Mouse (Mus musculus) gastrocnemius, postnatal 36 days (tissue): ENCODE measurements at regions not wholly inside any gene's neighbourhood (a gene's known extent, or its start where the extent isn't known, plus 50 kb on each side); places are given as distances from the start of the nearest gene placed in this dataset.

ENCODE experiments used
- DNase-seq, 2 experiments: peaks; one replicate each; pipeline ENCODE4 v3.0.0; 2022
- intact Hi-C: fragments of 180-260 bp; cut with DNase I; formaldehyde crosslinking; loops from one replicate; pipeline ENCODE4 v1.15.1; 2025

DNA sequence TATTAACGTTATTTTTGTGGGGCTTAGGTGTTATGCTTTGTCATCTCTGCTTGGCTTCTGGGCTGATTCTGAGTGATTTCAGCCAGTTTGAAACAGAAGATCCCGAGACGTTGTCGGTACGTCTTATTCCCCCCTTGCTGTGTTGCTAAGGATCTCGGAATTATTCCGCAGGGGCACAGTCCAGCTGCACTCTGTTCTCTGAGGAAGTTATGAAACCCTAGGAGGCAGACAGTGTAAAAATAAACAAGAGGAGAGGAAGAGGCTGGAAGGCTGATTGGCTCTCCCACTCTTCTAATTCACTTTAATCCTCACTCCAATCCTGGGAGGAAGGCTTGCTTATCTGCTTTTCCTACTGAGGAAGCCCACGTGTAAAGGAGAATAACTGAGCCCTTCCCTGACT, 325.3 kb upstream of the Trpc7 start:
- no peak for DNase-seq
- intact Hi-C loops: no loop called here

DNA sequence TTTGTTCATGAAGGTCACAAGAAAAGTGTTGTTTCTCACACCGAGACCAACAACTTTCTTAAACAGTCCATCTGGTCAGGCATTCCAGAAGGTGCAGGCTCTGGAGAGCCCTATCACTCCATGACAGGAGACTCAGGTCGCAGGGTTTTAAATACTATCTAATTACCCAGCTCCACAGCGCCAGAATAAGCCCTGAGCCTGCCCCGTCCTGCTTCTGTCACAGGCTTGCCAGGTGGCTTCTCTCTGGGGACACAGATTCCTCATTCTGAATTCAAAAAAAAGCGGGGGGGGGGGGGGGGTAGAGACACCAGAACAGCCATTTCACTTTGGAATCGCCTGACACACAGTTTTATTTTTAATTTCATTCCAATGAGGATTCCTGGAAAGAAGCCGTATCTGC, 320.4 kb upstream of the Trpc7 start:
- intact Hi-C loops: no loop called here
- no peak for DNase-seq

DNA sequence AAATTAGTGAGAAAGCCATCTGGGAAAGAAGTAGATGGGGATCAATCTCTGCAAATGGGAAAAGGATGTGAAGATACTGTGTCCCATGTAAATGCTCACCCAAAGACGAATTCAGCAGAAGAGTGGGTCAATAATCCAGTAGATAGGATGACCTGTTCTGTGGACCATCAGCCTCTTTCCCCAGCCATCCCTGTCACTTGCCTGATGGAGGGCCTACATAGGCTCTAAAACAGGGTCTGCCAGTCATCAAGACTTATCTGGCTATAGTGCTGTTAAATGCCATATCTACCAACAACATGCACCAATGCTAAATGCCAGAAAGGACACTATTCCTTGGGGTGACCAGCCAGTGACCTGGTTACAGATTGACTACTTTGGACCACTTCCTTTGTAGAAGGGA, 316.5 kb upstream of the Trpc7 start:
- intact Hi-C loops: no loop called here
- DNase-seq: no peak

DNA sequence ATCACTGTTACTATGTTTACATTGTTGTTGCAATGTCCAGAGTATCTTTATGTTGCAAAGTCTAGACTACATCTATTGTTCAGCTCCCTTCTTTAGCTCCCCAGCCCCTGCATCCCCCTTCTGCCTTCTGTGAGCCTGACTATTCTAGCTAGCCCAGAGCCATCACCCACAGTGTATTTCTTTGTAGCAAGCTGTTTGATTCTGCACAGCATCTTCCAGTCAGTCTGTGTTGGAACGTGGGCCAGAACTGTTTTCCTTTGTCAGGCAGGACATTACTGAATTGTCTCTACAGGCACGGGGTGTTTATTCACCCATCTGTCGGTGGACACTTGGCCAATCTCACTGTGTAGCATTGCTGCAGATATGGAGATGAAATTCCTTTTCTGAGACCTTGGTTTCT, 295.4 kb upstream of the Trpc7 start:
- intact Hi-C loops: no loop called here
- DNase-seq: no peak

DNA sequence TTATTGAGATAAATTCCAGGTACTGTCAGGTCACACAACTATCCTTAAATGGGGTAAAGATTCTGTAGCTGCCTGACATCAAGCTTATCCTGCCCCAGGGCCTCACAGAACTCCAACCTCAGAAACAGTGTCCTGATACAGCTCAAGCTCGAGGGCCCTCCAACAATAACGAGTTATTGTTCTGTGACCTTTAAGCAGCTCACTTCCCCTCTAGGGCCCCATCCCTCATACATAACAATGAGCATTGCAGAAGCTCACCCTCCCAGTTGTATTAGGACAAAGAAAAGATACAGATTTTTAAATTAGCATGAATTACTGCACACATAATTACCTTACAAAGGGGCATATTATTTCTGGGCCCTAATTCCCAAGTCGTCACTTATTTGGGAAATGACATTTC, 293.5 kb upstream of the Trpc7 start:
- DNase-seq: no peak
- intact Hi-C loops: no loop called here

DNA sequence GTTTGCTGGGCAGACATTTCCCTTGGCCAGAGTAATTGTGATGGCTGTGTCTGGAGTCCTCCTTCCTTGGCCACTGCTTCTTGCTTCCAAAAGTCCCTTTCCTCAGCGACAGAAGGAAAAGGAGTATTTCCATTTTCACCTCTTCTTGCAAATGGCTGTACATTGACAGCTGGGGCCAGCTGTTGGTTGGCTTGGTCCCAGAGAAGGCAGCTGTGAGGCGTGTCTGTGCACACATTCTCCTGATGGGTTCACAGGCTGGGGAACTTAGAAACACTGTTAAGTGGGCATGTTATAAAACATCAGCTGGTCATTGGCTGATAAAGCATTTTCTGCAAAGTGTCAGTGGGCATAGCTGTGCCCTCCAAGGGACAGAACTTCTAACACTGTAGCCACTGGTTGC, 290.4 kb upstream of the Trpc7 start:
- no peak for DNase-seq
- intact Hi-C loops: no loop called here

DNA sequence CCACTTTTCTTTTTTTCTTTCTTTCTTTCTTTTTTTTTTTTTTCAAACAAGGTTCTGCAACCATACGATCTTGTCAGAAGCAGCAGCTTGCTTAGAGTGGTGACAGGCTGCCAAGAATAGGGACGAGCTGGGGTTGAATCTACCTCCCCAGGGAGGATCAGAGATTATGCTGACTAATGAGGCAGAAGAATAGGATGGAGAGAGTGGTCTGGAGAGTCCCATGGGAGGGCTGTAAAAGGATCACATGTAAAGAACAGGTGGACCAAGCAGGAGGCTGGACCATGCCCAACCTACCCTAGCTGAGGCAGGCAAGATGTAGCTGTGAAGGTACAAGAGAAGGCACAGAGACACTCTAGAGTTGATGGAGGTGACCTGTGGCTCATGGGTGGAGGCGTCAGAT, 274.4 kb upstream of the Trpc7 start:
- intact Hi-C loops: no loop called here
- no peak for DNase-seq

DNA sequence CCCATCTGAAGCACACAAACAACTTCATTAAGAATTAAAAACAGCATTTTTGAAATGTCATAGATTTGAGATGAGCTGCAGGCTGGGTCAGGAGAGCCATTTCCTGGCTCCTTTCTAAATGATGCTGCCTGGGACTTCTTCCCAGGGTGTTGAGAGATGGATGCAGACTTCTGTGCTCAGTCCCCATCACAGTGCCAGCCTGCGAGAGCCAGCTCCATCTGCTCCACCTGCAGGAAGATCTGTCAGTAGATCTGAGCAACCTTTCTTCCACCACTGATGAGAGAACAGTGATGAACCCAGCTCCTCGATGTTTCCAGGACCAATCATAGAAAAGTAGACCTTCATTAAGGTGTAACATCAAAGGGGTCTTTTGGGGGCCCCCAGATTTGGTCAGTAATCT, 273.8 kb upstream of the Trpc7 start:
- intact Hi-C loops: no loop called here
- no peak for DNase-seq

DNA sequence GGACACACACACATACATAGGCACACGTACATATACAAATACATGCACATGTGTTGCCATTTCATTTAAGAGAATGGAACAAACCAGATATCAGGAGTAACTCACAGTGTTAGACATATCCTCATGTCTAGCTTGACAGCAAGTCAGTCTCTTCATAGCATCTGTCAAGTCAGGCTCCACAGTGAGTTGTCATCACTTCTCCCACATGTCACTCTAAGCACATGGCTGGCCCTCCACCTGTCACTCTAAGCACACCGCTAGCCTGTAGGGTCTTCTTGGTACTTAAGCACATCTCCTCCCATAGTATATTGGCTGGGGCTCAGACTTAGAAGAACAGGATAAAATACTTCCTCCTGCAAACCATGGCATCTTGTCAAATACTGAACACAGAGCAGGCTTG, 269.6 kb upstream of the Trpc7 start:
- intact Hi-C loops: no loop called here
- no peak for DNase-seq

DNA sequence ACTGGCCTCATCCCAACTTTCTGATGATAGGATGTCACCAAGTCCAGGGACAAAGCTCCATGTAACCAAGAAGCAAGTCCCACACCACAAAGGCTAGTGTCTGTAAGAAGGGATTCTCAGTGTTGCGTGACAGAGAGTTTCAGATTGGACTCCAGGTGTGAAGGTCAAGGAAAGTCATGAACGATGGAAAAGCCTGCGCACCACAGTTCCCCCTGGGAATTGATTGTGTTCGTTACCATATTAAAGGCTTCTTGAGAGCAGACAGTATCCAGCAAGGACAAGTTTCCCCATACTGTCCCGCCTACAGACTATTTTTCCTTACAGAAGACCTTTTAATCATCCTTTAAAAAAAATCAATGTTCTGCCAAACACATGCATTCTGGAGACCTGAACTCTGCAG, 257.0 kb upstream of the Trpc7 start:
- intact Hi-C loops: no loop called here
- no peak for DNase-seq

DNA sequence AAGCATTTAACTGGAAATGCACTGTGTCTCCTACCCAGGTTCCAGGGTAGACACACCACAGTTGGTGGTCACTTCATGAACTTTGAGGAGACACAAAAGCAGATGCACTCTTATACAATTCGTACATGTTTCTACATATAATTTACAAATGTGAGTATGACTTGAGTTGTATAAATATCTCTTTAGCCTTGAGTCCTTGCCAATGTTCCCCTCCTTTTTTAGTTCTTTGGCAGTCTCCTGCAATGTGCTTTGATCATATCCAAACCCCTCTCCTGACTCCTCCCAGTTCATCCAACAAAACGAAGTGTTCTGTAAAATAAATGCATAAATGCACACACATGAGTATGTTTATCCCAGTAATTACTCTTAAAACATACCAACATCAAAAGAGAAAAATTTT, 251.8 kb upstream of the Trpc7 start:
- DNase-seq: no peak
- intact Hi-C loops: no loop called here

DNA sequence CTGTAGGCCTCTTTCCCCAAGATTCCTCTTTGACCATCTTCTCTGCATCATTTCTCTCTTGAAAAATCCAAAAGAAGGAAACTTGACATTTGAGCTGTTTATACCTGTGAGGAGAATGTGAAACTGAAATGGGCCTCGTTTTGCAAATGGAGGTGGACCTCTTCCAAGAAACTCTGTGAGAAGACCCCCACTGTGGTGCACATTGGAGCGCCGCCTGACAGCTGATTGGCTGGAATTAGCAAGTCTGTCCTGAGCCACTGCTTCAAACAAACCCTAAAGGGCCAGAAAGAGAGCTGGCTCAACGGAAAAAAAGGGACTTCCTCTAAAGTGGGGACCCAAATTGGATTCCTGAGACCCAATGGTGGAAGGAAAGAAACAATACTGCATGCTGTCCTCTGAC, 250.9 kb upstream of the Trpc7 start:
- DNase-seq: no peak
- intact Hi-C loops: no loop called here

DNA sequence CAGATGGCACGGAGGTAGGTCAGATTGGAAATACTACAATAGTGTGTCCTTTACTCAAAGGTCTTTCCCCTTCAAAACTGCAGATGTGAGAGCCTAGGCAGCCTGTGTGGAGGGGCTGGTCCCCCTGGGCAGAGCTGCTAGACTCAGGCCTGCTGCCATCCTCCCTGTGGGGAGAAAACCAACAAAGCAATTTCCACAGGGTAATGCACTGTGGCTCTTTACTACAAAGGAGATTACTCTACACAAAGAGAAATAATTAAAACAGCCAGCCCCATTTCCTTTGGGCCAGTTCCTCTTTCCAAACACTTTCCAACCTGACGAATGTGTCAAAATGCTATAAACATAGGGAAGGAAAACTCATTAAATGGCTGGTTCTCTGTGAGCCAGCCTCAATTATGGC, 250.0 kb upstream of the Trpc7 start:
- DNase-seq: no peak
- intact Hi-C loops: no loop called here

DNA sequence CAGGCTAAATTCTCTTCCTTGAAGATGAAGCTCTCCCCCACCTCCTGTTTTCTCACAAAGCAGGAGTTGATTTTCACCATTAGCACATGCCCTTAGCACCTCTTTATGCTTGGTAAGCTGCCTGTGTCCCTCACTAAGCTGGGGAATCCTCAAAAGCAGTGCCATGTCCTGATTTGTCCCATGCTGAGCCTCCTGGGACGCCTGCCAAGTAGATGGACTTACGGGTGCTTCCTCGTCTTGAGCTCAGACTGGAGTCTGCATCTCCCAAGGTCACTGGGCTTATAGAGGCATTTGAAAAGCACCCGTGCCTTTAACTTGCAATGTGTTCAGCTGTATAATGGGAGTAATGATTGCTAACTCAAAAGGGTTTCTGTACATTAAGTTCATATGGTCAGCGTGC, 247.1 kb upstream of the Trpc7 start:
- intact Hi-C loops: no loop called here
- no peak for DNase-seq

DNA sequence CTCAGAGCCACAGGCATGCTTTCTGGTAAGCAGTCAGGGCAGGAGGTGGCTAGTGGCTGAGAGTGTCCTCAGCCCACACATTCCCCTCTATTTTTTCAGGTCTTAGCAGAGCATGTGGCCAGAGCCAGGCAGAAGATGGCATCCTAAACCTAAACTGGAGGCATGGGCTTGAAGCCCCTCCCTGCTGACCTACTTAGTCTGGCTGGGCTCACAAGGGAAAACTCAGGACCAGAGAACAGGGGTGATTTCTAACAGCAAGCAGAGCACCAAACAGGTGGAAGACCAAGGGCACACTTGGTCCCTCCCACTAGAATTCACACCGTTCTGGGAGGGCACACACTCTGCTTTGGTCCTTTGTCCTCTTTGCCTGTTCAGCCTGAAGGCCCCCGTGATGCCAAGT, 246.6 kb upstream of the Trpc7 start:
- DNase-seq: no peak
- intact Hi-C loops: no loop called here

DNA sequence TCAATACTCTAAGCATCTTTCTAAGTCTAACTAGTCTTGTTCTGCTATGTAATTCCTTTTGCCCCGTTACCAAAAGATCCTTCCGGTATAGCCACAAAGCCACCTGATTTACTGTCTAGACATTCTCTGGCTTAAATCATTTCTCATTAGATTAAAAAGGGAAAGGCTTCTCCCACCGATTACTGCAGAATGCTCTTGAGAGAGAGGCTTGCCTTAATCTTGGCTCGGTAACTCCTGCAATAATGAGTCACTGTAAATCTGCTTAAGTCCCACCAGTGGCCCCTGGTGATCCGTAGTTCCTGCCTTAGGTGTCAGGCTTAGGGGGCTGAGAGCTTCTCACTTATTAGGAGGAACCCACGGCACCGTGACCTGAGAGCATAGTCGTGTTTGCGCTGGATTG, 220.1 kb upstream of the Trpc7 start:
- no peak for DNase-seq

DNA sequence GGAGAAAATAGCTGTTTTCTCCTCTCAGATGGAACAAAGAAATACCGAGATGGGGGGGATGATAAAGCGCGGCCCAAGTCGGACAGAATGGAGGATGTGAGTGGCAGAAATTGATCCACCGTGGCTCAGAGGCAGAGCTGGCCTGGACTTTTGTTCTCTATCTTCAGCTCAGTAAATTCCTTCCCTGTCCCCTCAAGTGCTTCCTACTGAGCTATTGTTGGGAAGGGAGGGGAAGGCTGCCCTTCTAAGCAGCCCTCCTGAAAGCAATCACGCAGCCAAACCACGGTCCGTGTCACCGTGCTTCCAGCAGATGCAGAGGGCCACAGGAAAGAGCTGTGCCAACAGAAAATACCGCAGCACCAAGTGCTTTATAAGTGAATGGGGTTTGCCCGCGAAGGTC, 212.2 kb upstream of the Trpc7 start:
- intact Hi-C loops: no loop called here
- DNase-seq: no peak

More for the DNA sequence above, 220.1 kb upstream of the Trpc7 start:
- intact Hi-C loops: no loop called here

DNA sequence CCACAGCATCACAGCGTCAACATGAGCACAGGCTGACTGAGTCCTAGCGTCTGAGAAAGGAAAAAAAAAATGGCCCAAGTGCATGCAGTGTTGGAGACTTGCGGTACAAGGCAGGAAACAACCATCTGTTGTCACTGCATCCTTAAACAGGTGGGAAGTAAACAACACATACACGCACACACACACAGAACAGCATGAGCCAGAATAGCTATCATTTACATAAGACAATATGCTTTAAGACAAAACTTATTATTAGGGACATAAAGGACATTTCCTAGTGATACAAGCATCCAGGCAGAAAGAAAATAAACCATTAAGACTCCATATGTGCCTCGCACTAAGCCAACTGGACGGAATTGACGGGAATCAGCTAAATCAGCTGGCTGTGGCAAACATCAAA, 203.8 kb upstream of the Trpc7 start:
- DNase-seq: no peak
- intact Hi-C loops: no loop called here

DNA sequence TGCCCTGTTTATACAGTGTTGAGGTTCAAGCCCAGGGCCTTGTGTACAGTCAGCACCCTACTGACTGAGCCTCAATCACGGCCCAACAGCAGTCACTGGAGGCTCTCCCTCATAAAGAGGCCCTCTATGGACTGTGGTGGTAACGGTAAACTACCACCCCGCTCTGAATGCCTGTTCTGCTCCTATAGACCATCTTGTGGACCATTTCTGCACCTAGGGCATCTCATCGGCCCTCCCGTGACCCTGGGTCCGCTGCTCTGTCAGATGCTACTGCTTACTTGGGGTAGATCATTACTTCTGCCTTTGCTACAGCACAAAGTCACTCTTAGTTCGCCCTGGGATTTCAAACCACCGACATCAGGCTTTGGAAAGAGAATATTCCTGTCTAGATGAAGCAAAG, 196.1 kb upstream of the Trpc7 start:
- no peak for DNase-seq

DNA sequence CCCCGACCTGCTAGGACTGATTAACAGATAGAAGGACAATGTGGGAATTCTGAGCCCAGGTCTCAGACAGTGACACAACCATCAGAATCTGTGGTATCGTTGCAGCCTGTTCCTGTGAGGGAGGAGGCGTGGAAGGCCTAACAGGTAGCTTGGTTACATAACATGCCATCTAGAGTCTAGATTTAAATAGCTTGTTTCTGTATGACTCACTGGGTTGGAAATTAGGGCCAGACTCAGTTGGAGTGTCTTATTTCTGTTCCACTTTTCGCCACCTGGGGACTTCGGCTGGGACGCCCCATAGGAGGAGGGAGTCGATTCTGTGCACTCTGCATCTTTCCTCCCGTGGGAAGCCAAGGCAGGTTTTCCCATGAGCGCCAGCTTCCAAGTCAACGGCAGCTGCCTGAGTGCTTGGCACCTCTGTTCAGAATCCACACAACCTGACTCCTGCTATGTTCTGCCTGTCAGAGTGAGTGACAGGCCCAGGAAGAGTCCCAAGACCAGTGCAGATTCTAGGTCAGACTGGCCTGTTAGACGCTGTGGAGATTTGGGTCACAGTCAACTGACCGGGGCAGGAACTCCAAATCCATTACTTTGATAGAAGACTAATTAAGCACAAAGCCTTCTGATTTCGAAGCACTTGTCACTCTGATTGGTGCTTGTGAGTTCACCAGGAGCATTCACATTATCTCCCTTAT, 193.7 kb upstream of the Trpc7 start:
- intact Hi-C loops: no loop called here
- no peak for DNase-seq

More for the DNA sequence above, 196.1 kb upstream of the Trpc7 start:
- intact Hi-C loops: no loop called here

DNA sequence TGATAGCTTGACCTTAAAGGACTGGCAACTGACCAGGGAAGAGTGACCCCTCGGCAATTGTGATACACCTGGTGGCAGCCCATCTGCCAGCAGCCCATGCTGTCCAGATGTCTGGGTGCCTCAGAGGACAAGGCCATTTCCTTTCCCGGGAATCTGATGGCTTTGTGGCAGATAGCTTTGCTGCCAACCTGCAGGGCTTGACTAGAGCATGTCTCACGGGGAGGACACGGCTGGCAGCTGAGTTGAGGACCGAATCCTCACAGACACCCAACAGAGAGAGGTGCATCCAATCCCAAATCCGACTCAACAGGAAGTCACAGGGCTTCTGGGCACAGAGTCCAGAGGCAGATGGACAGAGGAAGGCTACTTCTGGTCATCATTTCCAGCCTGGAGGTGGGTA, 192.2 kb upstream of the Trpc7 start:
- DNase-seq: no peak
- intact Hi-C loops: no loop called here

DNA sequence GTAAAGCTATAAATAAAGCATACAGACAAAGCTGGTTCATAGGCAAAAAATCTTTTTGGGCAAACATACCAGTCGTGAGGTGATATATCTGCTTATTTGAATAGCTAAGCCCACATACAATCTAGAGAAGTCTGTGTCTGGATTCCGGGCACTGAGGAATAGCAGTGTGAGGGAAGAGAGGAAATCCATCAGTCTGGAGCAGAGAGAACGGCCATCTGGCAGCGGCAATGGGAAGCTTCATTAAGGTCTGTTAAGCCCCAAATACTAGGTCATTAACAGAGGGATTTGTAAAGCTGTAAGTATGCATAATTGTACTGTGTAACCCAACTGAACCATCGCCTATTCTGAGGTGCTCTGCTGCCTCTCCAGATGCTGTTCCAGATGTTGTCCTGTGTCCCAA, 191.6 kb upstream of the Trpc7 start:
- intact Hi-C loops: no loop called here
- DNase-seq: no peak

DNA sequence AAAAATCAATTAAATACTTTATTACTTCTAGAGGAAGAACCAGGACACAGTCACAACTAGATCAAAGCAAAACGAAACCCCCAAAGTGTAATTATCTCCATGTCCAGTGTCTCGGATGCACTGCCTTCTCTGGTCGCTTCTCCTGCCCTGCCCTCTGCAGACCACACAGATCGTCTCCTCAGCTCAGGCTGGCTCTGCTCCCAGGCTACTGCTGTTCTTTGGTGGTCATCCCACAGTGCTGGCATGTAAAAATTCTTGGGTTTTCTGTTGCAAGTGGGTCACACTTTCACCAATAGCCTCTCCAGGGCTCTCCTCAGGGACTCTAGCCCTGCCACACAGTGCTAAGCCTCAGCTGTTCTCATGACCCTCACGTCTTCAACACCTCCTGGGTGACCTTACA, 188.0 kb upstream of the Trpc7 start:
- intact Hi-C loops: no loop called here
- DNase-seq: no peak
